Mouse (Mus musculus) layer of hippocampus, adult 6 months (tissue): Measurements from ENCODE around the gene Wwp2. TPM values are rescaled to one million over a fixed set of nuclear protein-coding genes. Genes with fewer than 3 reads are reported as not detected.

Source experiments
- long read RNA-seq, 2 experiments: library from polyadenylated mRNA; unstranded; transcript quantifications; one replicate each; pipeline ENCODE4 v2.0.0; 2019 to 2020
- microRNA-seq: library from miRNA; unstranded; fragments of <30 nt; microRNA quantifications from one replicate; pipeline ENCODE4 v1.2.0, GENCODE M21; 2020
- polyA plus RNA-seq: library from polyadenylated mRNA; unstranded; fragments of <200 nt; fragmentation: Nextera tagmentation; gene quantifications from 2 replicates; pipeline ENCODE4 v1.2.3, GENCODE M21; 2021

Wwp2 gene
- polyA plus RNA-seq, result 37.7 and 48.3 TPM in 2 replicates
- long read RNA-seq, experiment 1, full-length matches to known transcripts, result 7 of 20 reads
- long read RNA-seq, experiment 1, partial matches to known transcripts, result 10 of 20 reads
- long read RNA-seq, experiment 1, other reads (novel, unspliced or antisense), result 3 of 20 reads
- long read RNA-seq, experiment 2, full-length matches to known transcripts, result 75 of 99 reads
- long read RNA-seq, experiment 2, partial matches to known transcripts, result 13 of 99 reads
- long read RNA-seq, experiment 2, other reads (novel, unspliced or antisense), result 11 of 99 reads

GRCm38 (mm10) chr8:107435962-107436831 is at the start of gene Wwp2:
Wwp2 (plus strand) TSS chr8:107436365.

GRCm38 (mm10) chr8:107403038-107403781 is 33.0 kb upstream of the Wwp2 start, which contains the start of gene Nqo1:
Nqo1 (minus strand) TSS chr8:107403206.

GRCm38 (mm10) chr8:107424597-107425229 is 11.5 kb upstream of the Wwp2 start, which contains the start of gene Nob1:
Nob1 (minus strand) TSS chr8:107425051.

DNA sequence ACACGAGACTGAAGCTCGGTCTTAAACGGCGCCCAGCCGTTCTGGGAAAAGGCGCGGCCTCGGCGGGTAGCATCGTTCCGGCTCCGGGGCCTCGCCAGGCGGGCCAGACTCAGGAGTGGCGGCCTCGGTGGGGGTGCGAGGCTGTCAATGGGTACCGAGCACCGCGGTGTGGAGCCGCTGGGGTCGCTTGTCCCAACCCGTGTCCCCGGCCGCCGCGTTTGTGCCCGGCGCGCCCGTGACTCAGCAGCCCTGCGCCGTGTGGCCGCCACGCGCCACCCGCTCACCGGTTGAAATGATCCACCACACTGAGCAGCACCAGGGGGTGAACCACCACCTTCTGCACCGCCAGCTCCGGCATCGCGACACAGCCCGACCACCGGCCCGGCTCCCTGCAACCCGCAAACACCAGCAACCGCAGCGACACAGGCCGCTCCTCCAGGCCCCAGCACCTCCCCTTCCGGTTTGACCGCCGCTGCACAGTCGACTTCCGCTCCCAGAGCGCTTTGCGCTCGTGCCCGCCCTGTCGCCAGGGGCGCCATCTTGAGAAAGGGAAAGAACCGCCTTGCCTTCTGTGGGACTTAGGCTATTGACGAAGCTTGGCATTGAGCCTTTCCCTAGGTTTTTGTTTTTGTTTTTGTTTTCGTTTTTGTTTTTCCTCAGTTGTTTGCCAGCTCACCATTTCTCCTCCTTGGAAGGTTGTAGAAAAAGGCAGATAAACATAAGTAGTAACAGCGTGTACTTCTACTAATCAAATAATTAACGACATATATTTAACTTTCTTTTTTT is 152.0 kb downstream of the Wwp2 start, which contains the start of gene Psmd7:
Gene Psmd7 (minus strand): TSS at position 470 of the 786 bp plus-strand sequence.

Small RNAs within 50 kb of the gene (microRNA-seq; reads per million reads assigned to microRNA genes)
- gene Mir140, result 1,333 reads per million, percentile 83 among the genes with 10 or more reads in this experiment

Other genes with a start within 250 kb of the Wwp2 start
- 4.6 and 5.7 TPM in 2 replicates for gene Nfat5, start 142.9 kb upstream of the Wwp2 start, polyA plus RNA-seq
- gene Nqo1, start 33.2 kb upstream of the Wwp2 start, polyA plus RNA-seq, result 6.3 and 9.9 TPM in 2 replicates
- gene Nob1, start 11.3 kb upstream of the Wwp2 start, polyA plus RNA-seq, result 33.7 and 34.0 TPM in 2 replicates
- 178 and 196 TPM in 2 replicates for gene Psmd7, start 152.1 kb downstream of the Wwp2 start, polyA plus RNA-seq